Mouse (Mus musculus) c-Kit-positive CD71-positive TER-119-positive erythroid progenitor cells, embryonic 14.5 days (primary cell): ENCODE results near the gene Dpm2.

Experiments
- DNase-seq: peaks from one replicate; pipeline ENCODE4 v3.0.0-alpha.2; 2013; ENCODE audit warnings: low spot score

Dpm2 gene

GRCm38 (mm10) chr2:32570698-32571494, at the start of gene Dpm2:
Dpm2 (plus strand) TSS chr2:32570858.
- DNase-seq = peak; percentile 87

- no peak for DNase-seq
Observed at GRCm38 (mm10) chr2:32524536-32525031, 46.1 kb upstream of the Dpm2 start.

GRCm38 (mm10) chr2:32525816-32526215, 44.8 kb upstream of the Dpm2 start:
- no peak for DNase-seq

GRCm38 (mm10) chr2:32527468-32527966, 43.1 kb upstream of the Dpm2 start:
- DNase-seq = no peak

GRCm38 (mm10) chr2:32528326-32528725, 42.3 kb upstream of the Dpm2 start:
- DNase-seq = no peak

- no peak for DNase-seq
Observed at GRCm38 (mm10) chr2:32530479-32530878, 40.2 kb upstream of the Dpm2 start.

GRCm38 (mm10) chr2:32533163-32533562, 37.5 kb upstream of the Dpm2 start:
- no peak for DNase-seq

GRCm38 (mm10) chr2:32534061-32534732, 36.5 kb upstream of the Dpm2 start:
- no peak for DNase-seq

GRCm38 (mm10) chr2:32534733-32535471, 35.8 kb upstream of the Dpm2 start, which contains the start of gene Fam102a:
Fam102a (plus strand) TSS chr2:32535332.
- peak; percentile 90 for DNase-seq

GRCm38 (mm10) chr2:32535501-32535991, 35.1 kb upstream of the Dpm2 start:
- DNase-seq = no peak

GRCm38 (mm10) chr2:32536086-32536633, 34.5 kb upstream of the Dpm2 start:
- DNase-seq = no peak

- no peak for DNase-seq
Observed at GRCm38 (mm10) chr2:32536634-32537359, 33.9 kb upstream of the Dpm2 start.

- DNase-seq = no peak
Observed at GRCm38 (mm10) chr2:32537360-32537905, 33.2 kb upstream of the Dpm2 start.

- DNase-seq = no peak
Observed at GRCm38 (mm10) chr2:32537941-32538340, 32.7 kb upstream of the Dpm2 start.

GRCm38 (mm10) chr2:32538461-32538860, 32.2 kb upstream of the Dpm2 start:
- DNase-seq = no peak

- no peak for DNase-seq
Observed at GRCm38 (mm10) chr2:32539452-32539981, 31.1 kb upstream of the Dpm2 start.

- DNase-seq = no peak
Observed at GRCm38 (mm10) chr2:32541333-32541908, 29.2 kb upstream of the Dpm2 start.

GRCm38 (mm10) chr2:32541986-32542573, 28.6 kb upstream of the Dpm2 start:
- no peak for DNase-seq

GRCm38 (mm10) chr2:32543031-32543449, 27.6 kb upstream of the Dpm2 start:
- DNase-seq = no peak

GRCm38 (mm10) chr2:32546951-32547350, 23.7 kb upstream of the Dpm2 start:
- DNase-seq = no peak
